Mouse (Mus musculus) mesoderm, embryonic 11.5 days (tissue): ENCODE measurements around the gene Foxc1.

ENCODE experiments used
- DNase-seq: peaks from one replicate; pipeline ENCODE4 v3.0.0-alpha.2; 2012; ENCODE audit warnings: low read depth, low spot score

Foxc1 gene

GRCm38 (mm10) chr13:31849258-31849971 lies 43.0 kb downstream of the Foxc1 start:
- DNase-seq, result peak; percentile 66

GRCm38 (mm10) chr13:31853564-31853963 lies 47.1 kb downstream of the Foxc1 start:
- peak; percentile 54 for DNase-seq

- DNase-seq, result no peak
Observed at GRCm38 (mm10) chr13:31854000-31854399, 47.6 kb downstream of the Foxc1 start.

- DNase-seq, result no peak
Observed at GRCm38 (mm10) chr13:31860200-31860599, 53.8 kb downstream of the Foxc1 start.
